Mouse (Mus musculus) telencephalon, adult 2 months (tissue): Measurements from ENCODE around the gene Trem3.

ENCODE experiments used
- DNase-seq: peaks from one replicate; pipeline ENCODE4 v3.0.0-alpha.2; 2011; ENCODE audit warnings: low read depth, low spot score

The Trem3 gene

GRCm38 (mm10) chr17:48247221-48247928, at the start of gene Trem3:
Gene Trem3 (plus strand): TSS chr17:48247777.
- no peak for DNase-seq

- no peak for DNase-seq
Measured at GRCm38 (mm10) chr17:48203086-48203485, 44.5 kb upstream of the Trem3 start.

GRCm38 (mm10) chr17:48212596-48212995, 35.0 kb upstream of the Trem3 start:
- no peak for DNase-seq

- DNase-seq: no peak
Measured at GRCm38 (mm10) chr17:48213511-48213910, 34.1 kb upstream of the Trem3 start.

- DNase-seq: no peak
Measured at GRCm38 (mm10) chr17:48215429-48215828, 32.1 kb upstream of the Trem3 start.

GRCm38 (mm10) chr17:48230680-48231079, 16.9 kb upstream of the Trem3 start:
- no peak for DNase-seq

- no peak for DNase-seq
Measured at GRCm38 (mm10) chr17:48232518-48232917, 15.1 kb upstream of the Trem3 start, which contains the start of gene Trem1. Gene Trem1 (plus strand): TSS chr17:48232768.

GRCm38 (mm10) chr17:48233789-48234188, 13.8 kb upstream of the Trem3 start:
- no peak for DNase-seq

- no peak for DNase-seq
Measured at GRCm38 (mm10) chr17:48234550-48234949, 13.0 kb upstream of the Trem3 start.

- no peak for DNase-seq
Measured at GRCm38 (mm10) chr17:48235773-48236370, 11.7 kb upstream of the Trem3 start.

GRCm38 (mm10) chr17:48237621-48238020, 10.0 kb upstream of the Trem3 start:
- DNase-seq: no peak

GRCm38 (mm10) chr17:48249039-48249438, 1.5 kb downstream of the Trem3 start:
- peak; percentile 44 for DNase-seq

GRCm38 (mm10) chr17:48249501-48249900, 1.9 kb downstream of the Trem3 start:
- no peak for DNase-seq

GRCm38 (mm10) chr17:48250631-48251030, 3.1 kb downstream of the Trem3 start:
- no peak for DNase-seq

GRCm38 (mm10) chr17:48256575-48256974, 9.0 kb downstream of the Trem3 start:
- DNase-seq: no peak

GRCm38 (mm10) chr17:48261868-48262267, 14.3 kb downstream of the Trem3 start:
- no peak for DNase-seq

- no peak for DNase-seq
Measured at GRCm38 (mm10) chr17:48263741-48264362, 16.3 kb downstream of the Trem3 start, which contains the start of gene Treml4. Gene Treml4 (plus strand): TSS chr17:48264295.

- no peak for DNase-seq
Measured at GRCm38 (mm10) chr17:48264662-48265061, 17.1 kb downstream of the Trem3 start.

- no peak for DNase-seq
Measured at GRCm38 (mm10) chr17:48266138-48266537, 18.6 kb downstream of the Trem3 start.

GRCm38 (mm10) chr17:48266610-48267304, 19.2 kb downstream of the Trem3 start:
- no peak for DNase-seq

- DNase-seq: no peak
Measured at GRCm38 (mm10) chr17:48267591-48267990, 20.0 kb downstream of the Trem3 start.

GRCm38 (mm10) chr17:48268276-48268675, 20.7 kb downstream of the Trem3 start:
- no peak for DNase-seq
